Mouse (Mus musculus) cortical plate, adult 2 months (tissue): ENCODE measurements around the gene Dab1.

Source experiments
- CTCF ChIP-seq: fragments of 200-500 bp; IDR thresholded peaks from 2 replicates; pipeline ENCODE4 v1.5.1; 2011; ENCODE audit warnings: mild to moderate bottlenecking, control low read depth, low read length; ENCODE audit not compliant: insufficient read depth; ENCODE audit errors: extremely low read depth
- POLR2A ChIP-seq: fragments of 200-500 bp; IDR thresholded peaks from 2 replicates; pipeline ENCODE4 v1.6.1; 2011; ENCODE audit warnings: mild to moderate bottlenecking, low read length, control low read depth; ENCODE audit not compliant: insufficient read depth; ENCODE audit errors: extremely low read depth

DNA sequence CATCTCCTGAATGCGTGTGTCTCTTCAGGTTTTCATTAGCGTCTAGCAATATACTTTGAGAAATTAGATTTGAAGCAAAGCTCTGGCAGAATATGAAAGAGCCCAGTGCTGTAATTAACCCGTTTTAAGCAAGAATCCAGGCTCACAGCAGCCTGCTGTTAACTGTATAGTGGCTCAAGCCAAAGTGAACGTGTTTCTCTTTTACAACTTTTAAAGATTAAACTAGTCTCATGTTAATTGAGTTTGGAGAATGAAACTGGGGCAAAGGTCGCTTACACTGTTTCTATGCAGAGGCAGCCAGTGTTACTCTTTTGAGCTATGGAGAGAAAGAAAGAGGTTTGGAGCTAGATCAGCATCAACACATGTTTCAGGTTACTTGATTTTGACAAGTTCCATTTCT is 766.1 kb downstream of the Dab1 start:
- TF ChIP-seq CTCF = no peak
- no peak for TF ChIP-seq POLR2A
